Mouse (Mus musculus) hindbrain, postnatal 0 days (tissue): ENCODE results near the gene Prdx6. TPM values are rescaled to one million over a fixed set of nuclear protein-coding genes. Genes with fewer than 3 reads are reported as not detected.

Experiments
- ATAC-seq: fragments of 200-750 bp; cut with Nextera tagmentation; 2 replicates; pipeline ENCODE4 v1.8.0; 2017; ENCODE audit warnings: mild to moderate bottlenecking, moderate TSS enrichment, moderate library complexity
- DNase-seq: peaks from one replicate; pipeline ENCODE4 v3.0.0-alpha.2; 2015; ENCODE audit warnings: low spot score
- H3K27ac ChIP-seq: fragments of 300-500 bp; sonication (generic); 2 replicates; pipeline ENCODE4 v1.5.1; 2014; ENCODE audit warnings: mild to moderate bottlenecking
- H3K27me3 ChIP-seq: fragments of 300-500 bp; sonication (generic); 2 replicates; pipeline ENCODE4 v1.6.1; 2014; ENCODE audit warnings: low read length, mixed read lengths; ENCODE audit not compliant: insufficient read depth
- H3K36me3 ChIP-seq: fragments of 300-500 bp; sonication (generic); 2 replicates; pipeline ENCODE4 v1.6.1; 2014; ENCODE audit warnings: low read length, mixed read lengths; ENCODE audit not compliant: insufficient read depth
- H3K4me1 ChIP-seq: fragments of 300-500 bp; sonication (generic); 2 replicates; pipeline ENCODE4 v1.6.1; 2014; ENCODE audit warnings: antibody characterized with exemption, low read length, mixed read lengths; ENCODE audit not compliant: insufficient read depth
- H3K4me2 ChIP-seq: fragments of 300-500 bp; sonication (generic); 2 replicates; pipeline ENCODE4 v1.6.1; 2014; ENCODE audit warnings: low read depth, mild to moderate bottlenecking, low read length, moderate library complexity, mixed read lengths
- H3K4me3 ChIP-seq: fragments of 300-500 bp; sonication (generic); 2 replicates; pipeline ENCODE4 v1.5.1; 2014; ENCODE audit warnings: low read length
- H3K9ac ChIP-seq: fragments of 300-500 bp; sonication (generic); replicated peaks from 2 replicates; pipeline ENCODE4 v1.6.1; 2014; ENCODE audit warnings: mild to moderate bottlenecking, low read length, moderate library complexity, mixed read lengths
- H3K9me3 ChIP-seq: fragments of 300-500 bp; sonication (generic); 2 replicates; pipeline ENCODE4 v1.6.1; 2016; ENCODE audit warnings: low read length, mixed read lengths
- CTCF ChIP-seq: IDR thresholded peaks from 2 replicates; pipeline ENCODE4 v1.5.1; 2016; ENCODE audit warnings: antibody characterized with exemption, control low read depth, low read depth
- WGBS: fragments of 180-500 bp; shearing (Covaris S2); extraction: QIAGEN DNeasy Blood & Tissue Kit; methylation state at CpG from one replicate; pipeline ENCODE4 v1.1.7; 2014; 5-methylcytosine and 5-hydroxymethylcytosine counted together
- polyA plus RNA-seq: library from polyadenylated mRNA; unstranded; fragments of >200 nt; fragmentation: Nextera tagmentation; extraction: Ambion mirVana; gene quantifications from 2 replicates; pipeline ENCODE4 v1.2.1, GENCODE M21; 2015
- total RNA-seq: library from RNA; depleted of rRNA; stranded (reverse); fragments of >200 nt; gene quantifications from 2 replicates; pipeline ENCODE4 v1.2.3, GENCODE M21; 2014

Gene Prdx6
- total and polyA plus RNA-seq, 2 experiments from 2014 or later: 129 to 223 TPM

- no peak overlapping the region for H3K4me2 ChIP-seq
- 86% methylated on average over 9 of the region's 9 CpGs for WGBS
- H3K4me3 ChIP-seq: no peak overlapping the region
- no peak for DNase-seq
- no peak overlapping the region for H3K27ac ChIP-seq
- no peak overlapping the region for H3K9ac ChIP-seq
- peaks cover 14% of the 10 kb centered on the region; the same call in 1 of the 2 replicates for H3K4me1 ChIP-seq
- no peaks in the 10 kb centered on the region for H3K9me3 ChIP-seq
- TF ChIP-seq CTCF: no peak
- no peaks in the 10 kb centered on the region for H3K27me3 ChIP-seq
- no peaks in the 10 kb centered on the region for H3K36me3 ChIP-seq
- no peak for ATAC-seq
Measured at GRCm38 (mm10) chr1:161252365-161252764, 1.3 kb upstream of the Prdx6 start.

- Histone ChIP-seq H3K9me3 (no peaks in the 10 kb centered on the region), H3K4me1 (peaks cover 14% of the 10 kb centered on the region; the same call in 1 of the 2 replicates), H3K9ac (peak overlapping the region; percentile 79), H3K4me3 (peak overlapping the region; percentile 90), H3K36me3 (no peaks in the 10 kb centered on the region), H3K4me2 (peak overlapping the region; percentile 96), H3K27ac (peak overlapping the region; percentile 65; the same call in 1 of the 2 replicates), H3K27me3 (no peaks in the 10 kb centered on the region)
- no peak for TF ChIP-seq CTCF
- no peak for DNase-seq
- WGBS: 73% methylated on average over 9 of the region's 9 CpGs
- no peak; the same call in 1 of the 2 replicates for ATAC-seq
Measured at GRCm38 (mm10) chr1:161251417-161252265, 622 bp upstream of the Prdx6 start.

GRCm38 (mm10) chr1:161250031-161250603, 902 bp downstream of the Prdx6 start:
- ATAC-seq (peak; percentile 65; the same call in 1 of the 2 replicates), DNase-seq (peak; percentile 67)
- peak overlapping the region; percentile 65; the same call in 1 of the 2 replicates for H3K27ac ChIP-seq
- WGBS: 2% methylated on average over 15 of the region's 15 CpGs
- no peaks in the 10 kb centered on the region for H3K9me3 ChIP-seq
- peak overlapping the region; percentile 79 for H3K9ac ChIP-seq
- H3K36me3 ChIP-seq: 0 out of 2 replicates have a peak, but pooled peaks cover 3% of the 10 kb centered on the region
- H3K27me3 ChIP-seq: no peaks in the 10 kb centered on the region
- peaks cover 14% of the 10 kb centered on the region; the same call in 1 of the 2 replicates for H3K4me1 ChIP-seq
- peak overlapping the region; percentile 96 for H3K4me2 ChIP-seq
- peak overlapping the region; percentile 90 for H3K4me3 ChIP-seq
- no peak for TF ChIP-seq CTCF

- peaks cover 14% of the 10 kb centered on the region; the same call in 1 of the 2 replicates for H3K4me1 ChIP-seq
- WGBS: 49% methylated on average over 6 of the region's 6 CpGs
- no peak for DNase-seq
- 0 out of 2 replicates have a peak, but pooled peaks cover 3% of the 10 kb centered on the region for H3K36me3 ChIP-seq
- H3K9me3 ChIP-seq: no peaks in the 10 kb centered on the region
- H3K4me2 ChIP-seq: peak overlapping the region; percentile 96
- H3K9ac ChIP-seq: peak overlapping the region; percentile 79; the same call in 1 of the 2 replicates
- no peak for ATAC-seq
- TF ChIP-seq CTCF: no peak
- peak overlapping the region; percentile 90 for H3K4me3 ChIP-seq
- H3K27me3 ChIP-seq: no peaks in the 10 kb centered on the region
- no peak overlapping the region for H3K27ac ChIP-seq
Measured at GRCm38 (mm10) chr1:161249442-161249841, 1.6 kb downstream of the Prdx6 start.

GRCm38 (mm10) chr1:161248685-161249084, 2.3 kb downstream of the Prdx6 start:
- Histone ChIP-seq H3K4me1 (peaks cover 14% of the 10 kb centered on the region; the same call in 1 of the 2 replicates), H3K9me3 (no peaks in the 10 kb centered on the region), H3K9ac (peak overlapping the region; percentile 79; the same call in 1 of the 2 replicates), H3K4me3 (peak overlapping the region; percentile 90), H3K27ac (no peak overlapping the region), H3K36me3 (peaks cover 8% of the 10 kb centered on the region), H3K4me2 (peak overlapping the region; percentile 96), H3K27me3 (no peaks in the 10 kb centered on the region)
- DNase-seq (no peak), ATAC-seq (no peak)
- TF ChIP-seq CTCF: no peak
- WGBS: 62% methylated on average over 7 of the region's 7 CpGs

- whole genome bisulfite sequencing: 55% methylated on average over 11 of the region's 11 CpGs
- peak; percentile 14 for DNase-seq
Measured at GRCm38 (mm10) chr1:161247643-161248580, 3.1 kb downstream of the Prdx6 start.

More at GRCm38 (mm10) chr1:161247643-161248580, 3.1 kb downstream of the Prdx6 start:
- Histone ChIP-seq H3K4me3 (peak overlapping the region; percentile 90; the same call in 1 of the 2 replicates), H3K36me3 (peaks cover 13% of the 10 kb centered on the region), H3K27me3 (no peaks in the 10 kb centered on the region), H3K4me2 (peak overlapping the region; percentile 96), H3K9me3 (no peaks in the 10 kb centered on the region), H3K9ac (no peak overlapping the region), H3K4me1 (peaks cover 14% of the 10 kb centered on the region; the same call in 1 of the 2 replicates), H3K27ac (no peak overlapping the region)
- no peak for ATAC-seq
- no peak for TF ChIP-seq CTCF
